Comparison of ENCODE assay signal across 22 mouse cellular contexts in genomic region chr4:118527720-118528119, GRCm38 (mm10). TPM values are rescaled to one million over a fixed set of nuclear protein-coding genes. Genes with fewer than 3 reads are reported as not detected.
DNase-seq lines count a peak whose midpoint lies in the region; ATAC-seq and TF ChIP-seq lines count a peak whose summit lies in the region.
"Had no signal": no experiment of that assay in that cellular context is flagged by ENCODE, and none has a peak within 500 bp of the region (broad histone marks: within the 10 kb centered on the region; RNA-seq: fewer than 3 reads in every experiment).

No protein-coding gene starts in this region.

- peak overlapping the region; percentile 40 for H3K4me2 ChIP-seq in liver, embryonic 13.5 days
- 0 out of 2 replicates have a peak overlapping the region, but pooled peaks have one; percentile 36 for H3K4me2 ChIP-seq in embryonic facial prominence, embryonic 15.5 days (replicated peaks)
- H3K4me2 ChIP-seq in kidney, embryonic 14.5 days (replicated peaks; ENCODE audit: low read depth, low read length), result peak overlapping the region; percentile 25; the same call in 1 of the 2 replicates
- H3K4me2 ChIP-seq: heart, embryonic 11.5 days had no signal

- DNase-seq in liver, embryonic 13.5 days, result no peak
- no peak for DNase-seq in liver
- DNase-seq in adrenal gland, postnatal 10 days, result no peak
- DNase-seq in urinary bladder, postnatal 4 days (ENCODE audit: low spot score in 2 of 2), result no peak
- DNase-seq in adrenal gland, adult (ENCODE audit: inconsistent age in 2 of 2, low spot score in 1 of 2), result no peak
- DNase-seq: adrenal gland, adult 2 months; cerebellum, adult 2 months; forebrain, postnatal 0 days; gastrocnemius, postnatal 10 days; retina, postnatal 1 day; thymus, adult 18-20 months had no signal

- 67% methylated on average over 6 of the region's 6 CpGs for WGBS in liver, embryonic 13.5 days (ENCODE audit: insufficient replicate concordance)
- WGBS in embryonic facial prominence, embryonic 15.5 days, result 73% methylated on average over 6 of the region's 6 CpGs
- WGBS in kidney, embryonic 14.5 days, result 82% methylated on average over 6 of the region's 6 CpGs
- WGBS in small intestine, adult 2 months, result 48% methylated on average over 6 of the region's 6 CpGs

- no peaks in the 10 kb centered on the region for H3K36me3 ChIP-seq in liver, embryonic 13.5 days
- no peaks in the 10 kb centered on the region for H3K36me3 ChIP-seq in embryonic facial prominence, embryonic 15.5 days
- no peaks in the 10 kb centered on the region for H3K36me3 ChIP-seq in kidney, embryonic 14.5 days (ENCODE audit: control insufficient read depth, insufficient read depth, low read length)
- peaks cover 13% of the 10 kb centered on the region for H3K36me3 ChIP-seq in small intestine, adult 2 months (ENCODE audit: control insufficient read depth, insufficient read depth, low read length)
- H3K36me3 ChIP-seq: hindbrain, embryonic 10.5 days had no signal

- no peaks in the 10 kb centered on the region for H3K27me3 ChIP-seq in liver, embryonic 13.5 days
- no peaks in the 10 kb centered on the region for H3K27me3 ChIP-seq in embryonic facial prominence, embryonic 15.5 days
- no peaks in the 10 kb centered on the region for H3K27me3 ChIP-seq in kidney, embryonic 14.5 days (ENCODE audit: control insufficient read depth, insufficient read depth, low read length)
- H3K27me3 ChIP-seq in small intestine, adult 2 months (ENCODE audit: control insufficient read depth, insufficient read depth, low read length), result no peaks in the 10 kb centered on the region
- H3K27me3 ChIP-seq: Patski had no signal

- no peak overlapping the region for H3K4me3 ChIP-seq in liver, embryonic 13.5 days (replicated peaks)
- 0 out of 2 replicates have a peak overlapping the region, but pooled peaks have one; percentile 34 for H3K4me3 ChIP-seq in embryonic facial prominence, embryonic 15.5 days (replicated peaks)
- no peak overlapping the region; the same call in 1 of the 2 replicates for H3K4me3 ChIP-seq in kidney, embryonic 14.5 days (ENCODE audit: low read length)
- H3K4me3 ChIP-seq in small intestine, adult 2 months (ENCODE audit: low read depth, low read length), result peak overlapping the region; percentile 70

- no peak overlapping the region for H3K9ac ChIP-seq in liver, embryonic 13.5 days
- H3K9ac ChIP-seq in embryonic facial prominence, embryonic 15.5 days, result no peak overlapping the region
- H3K9ac ChIP-seq in kidney, embryonic 14.5 days (ENCODE audit: low read depth, low read length), result no peak overlapping the region
- H3K9ac ChIP-seq: forebrain, postnatal 0 days had no signal

- no peak for TF ChIP-seq POLR2A in small intestine, adult 2 months (IDR thresholded peaks at IDR 0.05; ENCODE audit: low read depth, low read length)

- no peaks in the 10 kb centered on the region for H3K9me3 ChIP-seq in liver, embryonic 13.5 days (replicated peaks)
- H3K9me3 ChIP-seq in embryonic facial prominence, embryonic 15.5 days (replicated peaks), result no peaks in the 10 kb centered on the region
- H3K9me3 ChIP-seq in kidney, embryonic 14.5 days (ENCODE audit: control insufficient read depth, low read length), result no peaks in the 10 kb centered on the region
- H3K9me3 ChIP-seq: hindbrain, embryonic 10.5 days had no signal

- no peak for ATAC-seq in liver, embryonic 13.5 days (ENCODE audit: low read depth)
- no peak for ATAC-seq in embryonic facial prominence, embryonic 15.5 days (ENCODE audit: insufficient number of reproducible peaks, low FRiP score, low TSS enrichment, low read depth)
- ATAC-seq in kidney, embryonic 14.5 days (ENCODE audit: low FRiP score, low TSS enrichment), result no peak
- ATAC-seq: forebrain, postnatal 0 days; Patski had no signal

- H3K4me1 ChIP-seq in liver, embryonic 13.5 days (replicated peaks), result peaks cover 8% of the 10 kb centered on the region
- no peaks in the 10 kb centered on the region for H3K4me1 ChIP-seq in embryonic facial prominence, embryonic 15.5 days
- H3K4me1 ChIP-seq in kidney, embryonic 14.5 days (ENCODE audit: control insufficient read depth, insufficient read depth, low read length), result peaks cover 4% of the 10 kb centered on the region
- peaks cover 26% of the 10 kb centered on the region for H3K4me1 ChIP-seq in small intestine, adult 2 months (ENCODE audit: control insufficient read depth, insufficient read depth, insufficient read length, low read length)

- no peak overlapping the region for H3K27ac ChIP-seq in liver, embryonic 13.5 days
- H3K27ac ChIP-seq in embryonic facial prominence, embryonic 15.5 days (replicated peaks), result no peak overlapping the region
- no peak overlapping the region for H3K27ac ChIP-seq in kidney, embryonic 14.5 days (ENCODE audit: low read depth, low read length)
- peak overlapping the region; percentile 97 for H3K27ac ChIP-seq in small intestine, adult 2 months (ENCODE audit: insufficient read depth, low read depth, low read length)
- H3K27ac ChIP-seq: hindbrain, embryonic 10.5 days had no signal

- TF ChIP-seq CTCF in small intestine, adult 2 months (IDR thresholded peaks at IDR 0.05; ENCODE audit: extremely low read depth, insufficient read length, insufficient replicate concordance, low read depth, low read length), result no peak

RNA-seq across cellular contexts. Expression of gene 2610528J11Rik, which starts 0.9 kb away (rescaled TPM):
- 5.2 and 5.6 TPM in 2 replicates for polyA plus RNA-seq in liver, embryonic 13.5 days (2015; fragmentation: Nextera tagmentation; extraction: Ambion mirVana)
- polyA plus RNA-seq in embryonic facial prominence, embryonic 15.5 days (2015; fragmentation: Nextera tagmentation; extraction: Ambion mirVana), result 15.3 and 18.6 TPM in 2 replicates
- polyA plus RNA-seq in kidney, embryonic 14.5 days (2014; fragmentation: Nextera tagmentation; extraction: Ambion mirVana), result 15.5 and 15.6 TPM in 2 replicates
- 62.2 and 164 TPM in 2 replicates for polyA plus RNA-seq in small intestine, adult 2 months (2012; rRNA removed)
- total RNA-seq in adrenal gland, postnatal 10 days (2021), result 1 to 10 TPM; 2.6 to 4.0 TPM
- total RNA-seq: adrenal gland, adult 2 months; CH12.LX; forebrain, postnatal 0 days; gastrocnemius, postnatal 10 days; left cerebral cortex, adult 8-10 months; megakaryocyte, adult 5-6 weeks had no signal
- polyA plus RNA-seq: adrenal gland, adult 2 months; cerebellum, adult 2 months; forebrain, postnatal 0 days; neural tube, embryonic 14.5 days; Patski had no signal

RNA-seq across cellular contexts. Expression of gene Tmem125, which starts 16.1 kb away (rescaled TPM):
- polyA plus RNA-seq in liver, embryonic 13.5 days (2015; fragmentation: Nextera tagmentation; extraction: Ambion mirVana), result 0.80 and 0.88 TPM in 2 replicates
- 11.7 and 17.4 TPM in 2 replicates for polyA plus RNA-seq in embryonic facial prominence, embryonic 15.5 days (2015; fragmentation: Nextera tagmentation; extraction: Ambion mirVana)
- polyA plus RNA-seq in kidney, embryonic 14.5 days (2014; fragmentation: Nextera tagmentation; extraction: Ambion mirVana), result 3.2 and 4.1 TPM in 2 replicates
- polyA plus RNA-seq in small intestine, adult 2 months (2012; rRNA removed), result 37.2 and 68.8 TPM in 2 replicates
- 1 to 10 TPM; 1.3 to 1.6 TPM for total RNA-seq in adrenal gland, postnatal 10 days (2021)
- total RNA-seq: CH12.LX; forebrain, postnatal 0 days had no signal
- polyA plus RNA-seq: erythroblast, embryonic 14.5 days; neural tube, embryonic 14.5 days had no signal

RNA-seq across cellular contexts. Expression of gene Tie1, which starts 37.9 kb away (rescaled TPM):
- 7.0 and 8.0 TPM in 2 replicates for polyA plus RNA-seq in liver, embryonic 13.5 days (2015; fragmentation: Nextera tagmentation; extraction: Ambion mirVana)
- polyA plus RNA-seq in embryonic facial prominence, embryonic 15.5 days (2015; fragmentation: Nextera tagmentation; extraction: Ambion mirVana), result 25.6 and 27.1 TPM in 2 replicates
- 24.6 and 30.4 TPM in 2 replicates for polyA plus RNA-seq in kidney, embryonic 14.5 days (2014; fragmentation: Nextera tagmentation; extraction: Ambion mirVana)
- 8.6 and 16.2 TPM in 2 replicates for polyA plus RNA-seq in small intestine, adult 2 months (2012; rRNA removed)
- 10 to 100 TPM; 67.3 to 74.7 TPM for total RNA-seq in adrenal gland, postnatal 10 days (2021)
- total RNA-seq: CH12.LX had no signal
- polyA plus RNA-seq: Patski had no signal

Comparison
In these comparisons a context has a peak if more than half of its experiments do, and no peak if none do; other contexts are left out.
1. H3K4me3 ChIP-seq: peak in embryonic facial prominence, embryonic 15.5 days (single experiment) and small intestine, adult 2 months (single experiment); none in liver, embryonic 13.5 days (single experiment) and kidney, embryonic 14.5 days (single experiment).
2. Peak in every context shown above with its lines, with median percentiles within 50 percentile points of each other: H3K4me2 ChIP-seq.